In the genomic region with DNA sequence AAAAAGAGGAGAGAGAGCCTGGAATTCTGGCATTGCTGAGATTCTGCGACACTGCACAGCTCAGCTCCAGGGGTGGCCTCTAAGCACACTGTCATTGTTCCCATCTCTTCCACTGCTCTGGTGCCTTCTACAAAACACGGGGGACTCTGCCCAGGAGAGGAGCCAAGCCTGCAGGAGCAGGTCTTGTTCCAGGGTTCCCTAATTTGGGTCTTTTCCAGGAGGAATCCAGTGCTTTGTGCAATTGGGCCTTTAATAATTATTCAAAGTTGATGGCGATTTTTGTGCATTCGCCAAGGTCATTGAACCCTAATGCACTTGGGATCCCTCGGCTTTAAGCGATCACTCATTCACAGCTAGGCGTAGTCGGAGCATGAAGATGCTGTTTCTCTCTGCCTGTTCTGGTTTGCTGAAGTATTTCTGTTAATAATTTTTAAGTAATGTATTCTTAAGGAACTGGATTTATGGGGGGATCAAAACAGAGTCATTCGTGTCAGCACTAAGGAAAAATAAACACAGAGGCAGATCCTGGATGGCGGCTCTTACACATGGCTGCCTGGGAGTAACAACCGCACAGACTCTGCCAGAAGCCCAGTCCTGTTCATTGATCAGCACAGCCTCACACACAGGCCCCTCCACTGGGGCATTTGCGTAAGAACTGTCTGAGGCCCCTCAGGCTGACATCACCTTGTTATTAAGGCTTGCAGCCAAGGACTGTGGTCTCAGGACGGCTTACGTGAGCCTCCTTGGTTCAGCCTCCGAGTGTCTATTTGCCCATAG, we compare ENCODE assay signal across 9 mouse cellular contexts. TPM values are rescaled to one million over a fixed set of nuclear protein-coding genes. Genes with fewer than 3 reads are reported as not detected.
A peak's percentile ranks its signal among the peaks of the same experiment; 100 is the strongest.
DNase-seq lines count a peak whose midpoint lies in the region; ATAC-seq and TF ChIP-seq lines count a peak whose summit lies in the region.
"Had no signal": no experiment of that assay in that cellular context is flagged by ENCODE, and none has a peak within 500 bp of the region (broad histone marks: within the 10 kb centered on the region; RNA-seq: fewer than 3 reads in every experiment).

No protein-coding gene starts in this region.

- DNase-seq in gastrocnemius, adult 18-20 months (ENCODE audit: low spot score), result peak; percentile 52
- DNase-seq in gastrocnemius, postnatal 10 days, result no peak
- peak; percentile 9 for DNase-seq in retina, embryonic 14.5 days (ENCODE audit: low spot score)
- no peak for DNase-seq in retina, postnatal 1 day
- peak; percentile 75 for DNase-seq in kidney, postnatal 0 days (ENCODE audit: low spot score)
- no peak for DNase-seq in cerebellum, postnatal 4 days (ENCODE audit: low spot score in 2 of 2)

- no peak for ATAC-seq in kidney, postnatal 0 days (replicated peaks; ENCODE audit: low FRiP score, low read depth)
- ATAC-seq in intestine, embryonic 16.5 days, result no peak
- no peak for ATAC-seq in intestine, embryonic 15.5 days

- no peak overlapping the region for H3K4me2 ChIP-seq in kidney, postnatal 0 days (ENCODE audit: low read length)
- H3K4me2 ChIP-seq in intestine, embryonic 16.5 days (ENCODE audit: low read depth, low read length), result no peak overlapping the region
- no peak overlapping the region for H3K4me2 ChIP-seq in intestine, embryonic 15.5 days (replicated peaks)

- no peaks in the 10 kb centered on the region for H3K36me3 ChIP-seq in kidney, postnatal 0 days (ENCODE audit: insufficient read depth, low read length)
- H3K36me3 ChIP-seq in intestine, embryonic 16.5 days (ENCODE audit: control insufficient read depth, insufficient read depth, low read length), result no peaks in the 10 kb centered on the region
- H3K36me3 ChIP-seq in intestine, embryonic 15.5 days, result no peaks in the 10 kb centered on the region

- no peak overlapping the region for H3K4me3 ChIP-seq in kidney, postnatal 0 days (replicated peaks; ENCODE audit: low read depth, low read length)
- H3K4me3 ChIP-seq in intestine, embryonic 16.5 days (ENCODE audit: low read length), result no peak overlapping the region
- H3K4me3 ChIP-seq in intestine, embryonic 15.5 days (replicated peaks), result no peak overlapping the region
- H3K4me3 ChIP-seq: erythroblast, embryonic 14.5 days had no signal

- H3K27ac ChIP-seq in kidney, postnatal 0 days, result peak overlapping the region; percentile 47
- H3K27ac ChIP-seq in intestine, embryonic 16.5 days (ENCODE audit: low read length), result no peak overlapping the region
- no peak overlapping the region for H3K27ac ChIP-seq in intestine, embryonic 15.5 days

- TF ChIP-seq CTCF in kidney, postnatal 0 days (IDR thresholded peaks at IDR 0.05; ENCODE audit: low read depth), result no peak

- H3K9me3 ChIP-seq in kidney, postnatal 0 days (replicated peaks; ENCODE audit: low read length), result no peaks in the 10 kb centered on the region
- no peaks in the 10 kb centered on the region for H3K9me3 ChIP-seq in intestine, embryonic 16.5 days (ENCODE audit: control insufficient read depth, low read length)
- H3K9me3 ChIP-seq in intestine, embryonic 15.5 days, result no peaks in the 10 kb centered on the region

- H3K4me1 ChIP-seq in kidney, postnatal 0 days (replicated peaks; ENCODE audit: insufficient read depth, low read length), result peaks cover 4% of the 10 kb centered on the region; the same call in 1 of the 2 replicates
- H3K4me1 ChIP-seq in intestine, embryonic 16.5 days (ENCODE audit: control insufficient read depth, insufficient read depth, low read length), result peaks cover 7% of the 10 kb centered on the region; the same call in 1 of the 2 replicates
- peaks cover 3% of the 10 kb centered on the region; the same call in 1 of the 2 replicates for H3K4me1 ChIP-seq in intestine, embryonic 15.5 days (replicated peaks)

- no peaks in the 10 kb centered on the region for H3K27me3 ChIP-seq in kidney, postnatal 0 days (ENCODE audit: insufficient read depth, low read length)
- H3K27me3 ChIP-seq in intestine, embryonic 16.5 days (replicated peaks; ENCODE audit: control insufficient read depth, insufficient read depth, low read length), result no peaks in the 10 kb centered on the region
- H3K27me3 ChIP-seq in intestine, embryonic 15.5 days (replicated peaks), result no peaks in the 10 kb centered on the region

- 46% methylated on average over 15 of the region's 15 CpGs for WGBS in kidney, postnatal 0 days
- WGBS in intestine, embryonic 16.5 days, result 47% methylated on average over 15 of the region's 15 CpGs
- WGBS in intestine, embryonic 15.5 days, result 50% methylated on average over 15 of the region's 15 CpGs

- H3K9ac ChIP-seq in kidney, postnatal 0 days (ENCODE audit: low read depth, low read length), result no peak overlapping the region
- H3K9ac ChIP-seq in intestine, embryonic 16.5 days (ENCODE audit: low read depth, low read length), result no peak overlapping the region
- H3K9ac ChIP-seq in intestine, embryonic 15.5 days, result no peak overlapping the region

RNA-seq across cellular contexts. Expression of a gene that starts 35.9 kb away (rescaled TPM):
- total RNA-seq in gastrocnemius, adult 18-20 months (2021), result 10 to 100 TPM; 91.2 to 93.5 TPM
- 10 to 100 TPM; 74.9 to 75.5 TPM for total RNA-seq in gastrocnemius, postnatal 10 days (2021)
- polyA plus RNA-seq in kidney, postnatal 0 days (2015; fragmentation: Nextera tagmentation; extraction: Ambion mirVana), result 105 and 114 TPM in 2 replicates
- polyA plus RNA-seq in intestine, embryonic 16.5 days (2015; fragmentation: Nextera tagmentation; extraction: Ambion mirVana), result 119 TPM in 2 replicates
- polyA plus RNA-seq in intestine, embryonic 15.5 days (2015; fragmentation: Nextera tagmentation; extraction: Ambion mirVana), result 127 and 129 TPM in 2 replicates

Comparison
In these comparisons a context has a peak if more than half of its experiments do, and no peak if none do; other contexts are left out.
1. DNase-seq: peak in gastrocnemius, adult 18-20 months (single experiment), retina, embryonic 14.5 days (single experiment) and kidney, postnatal 0 days (single experiment); none in gastrocnemius, postnatal 10 days (single experiment), retina, postnatal 1 day (single experiment) and cerebellum, postnatal 4 days (0 of 2).